Mouse (Mus musculus): Measurements from ENCODE around the gene Lrrc36. TPM values are rescaled to one million over a fixed set of nuclear protein-coding genes. Genes with fewer than 3 reads are reported as not detected.

The Lrrc36 gene
- total and polyA plus RNA-seq, 3 experiments, result 0.19 to 0.34 (median 0.26) TPM

- dilution Hi-C loops (cut with MboI; ENCODE audit: extremely low pct_ligation_motif_present, extremely low pct_unique_long_range_greater_than_20kb, low sequenced_read_pairs) (no loop called here), in situ Hi-C loops (cut with MboI; ENCODE audit: low pct_ligation_motif_present, low pct_unique_long_range_greater_than_20kb, low sequenced_read_pairs) (no loop called here)
- DNase-seq (ENCODE audit: extremely low read depth), result no peak
- Histone ChIP-seq H3K4me2 (ENCODE audit: insufficient read depth, low read depth, poor library complexity, severe bottlenecking) (no peak overlapping the region), H3K27me3 (replicated peaks) (no peaks in the 10 kb centered on the region), H3K4me1 (ENCODE audit: control insufficient read depth in 1 of 2, insufficient read depth in 2 of 2) (no peaks in the 10 kb centered on the region), H3K27ac (ENCODE audit: insufficient read depth, low read depth) (no peak overlapping the region), H3K9ac (ENCODE audit: insufficient read depth, low read depth) (no peak overlapping the region), H3K9me3 (replicated peaks; ENCODE audit: low read length) (peaks cover 4% of the 10 kb centered on the region), H3K36me3 (replicated peaks in 1 of 2; ENCODE audit: control insufficient read depth in 1 of 2, insufficient read depth in 1 of 2, low read length in 1 of 2) (no peaks in the 10 kb centered on the region), H3K4me3 (replicated peaks in 1 of 3; ENCODE audit: low read depth in 2 of 3, low read length in 2 of 3, poor library complexity in 1 of 3) (no peak overlapping the region), H3K79me2 (replicated peaks; ENCODE audit: control insufficient read depth, extremely low read depth, insufficient read depth, poor library complexity, severe bottlenecking) (no peaks in the 10 kb centered on the region)
- TF ChIP-seq ZNF384 (IDR thresholded peaks at IDR 0.05; ENCODE audit: low read depth, low read length), result no peak
Observed at GRCm38 (mm10) chr8:105419800-105420199, 6.4 kb downstream of the Lrrc36 start.

GRCm38 (mm10) chr8:105422006-105422405 is 8.6 kb downstream of the Lrrc36 start:
- no peaks in the 10 kb centered on the region for H3K4me1 ChIP-seq (ENCODE audit: control insufficient read depth in 1 of 2, insufficient read depth in 2 of 2)
- in situ Hi-C loops (cut with MboI; ENCODE audit: low pct_ligation_motif_present, low pct_unique_long_range_greater_than_20kb, low sequenced_read_pairs) (no loop called here), dilution Hi-C loops (cut with MboI; ENCODE audit: extremely low pct_ligation_motif_present, extremely low pct_unique_long_range_greater_than_20kb, low sequenced_read_pairs) (no loop called here)
- TF ChIP-seq ZNF384 (IDR thresholded peaks at IDR 0.05; ENCODE audit: low read depth, low read length), result no peak
- no peak for TF ChIP-seq NELFE (IDR thresholded peaks at IDR 0.05; ENCODE audit: low read depth, low read length)
- no peak for TF ChIP-seq ZC3H11A (IDR thresholded peaks at IDR 0.05; ENCODE audit: low read depth, low read length)
- TF ChIP-seq EP300 (IDR thresholded peaks at IDR 0.05; ENCODE audit: low read length), result no peak
- TF ChIP-seq JUN (IDR thresholded peaks at IDR 0.05; ENCODE audit: insufficient read depth, low read depth, low read length), result no peak
- H3K9ac ChIP-seq (ENCODE audit: insufficient read depth, low read depth), result no peak overlapping the region
- peaks cover 2% of the 10 kb centered on the region for H3K9me3 ChIP-seq (replicated peaks; ENCODE audit: low read length)
- no peak overlapping the region for H3K4me3 ChIP-seq (replicated peaks in 1 of 3; ENCODE audit: low read depth in 2 of 3, low read length in 2 of 3, poor library complexity in 1 of 3)
- no peaks in the 10 kb centered on the region for H3K27me3 ChIP-seq (replicated peaks)
- no peak overlapping the region for H3K4me2 ChIP-seq (ENCODE audit: insufficient read depth, low read depth, poor library complexity, severe bottlenecking)
- H3K27ac ChIP-seq (ENCODE audit: insufficient read depth, low read depth), result no peak overlapping the region
- H3K79me2 ChIP-seq (replicated peaks; ENCODE audit: control insufficient read depth, extremely low read depth, insufficient read depth, poor library complexity, severe bottlenecking), result no peaks in the 10 kb centered on the region
- no peaks in the 10 kb centered on the region for H3K36me3 ChIP-seq (replicated peaks in 1 of 2; ENCODE audit: control insufficient read depth in 1 of 2, insufficient read depth in 1 of 2, low read length in 1 of 2)
- DNase-seq (ENCODE audit: extremely low read depth), result no peak

DNA sequence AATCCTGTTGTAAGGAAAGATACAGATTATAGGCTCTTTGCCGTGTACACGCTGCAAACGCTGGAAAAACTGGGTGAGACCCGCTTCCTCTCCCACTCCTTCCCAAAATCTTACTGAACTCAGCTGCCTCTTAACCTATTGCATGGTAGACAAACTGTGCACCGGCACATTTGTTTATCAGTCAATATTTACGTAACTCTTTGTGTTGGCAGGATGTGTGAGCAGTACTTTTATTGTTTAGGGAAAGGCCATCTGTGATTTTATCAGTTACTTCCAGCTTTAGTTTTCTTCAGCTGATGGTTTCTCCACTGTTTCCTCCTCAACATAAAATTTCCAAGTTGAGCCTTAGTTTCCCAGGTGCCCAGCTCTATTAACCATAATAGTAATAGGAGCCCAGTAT is 13.5 kb downstream of the Lrrc36 start:
- H3K9ac ChIP-seq (ENCODE audit: insufficient read depth, low read depth), result no peak overlapping the region
- H3K79me2 ChIP-seq (replicated peaks; ENCODE audit: control insufficient read depth, extremely low read depth, insufficient read depth, poor library complexity, severe bottlenecking), result no peaks in the 10 kb centered on the region
- H3K4me3 ChIP-seq (replicated peaks in 1 of 3; ENCODE audit: low read depth in 2 of 3, low read length in 2 of 3, poor library complexity in 1 of 3), result no peak overlapping the region
- dilution Hi-C loops (cut with MboI; ENCODE audit: extremely low pct_ligation_motif_present, extremely low pct_unique_long_range_greater_than_20kb, low sequenced_read_pairs), result no loop called here
- no peak for TF ChIP-seq JUND (conservative IDR thresholded peaks at IDR 0.05; ENCODE audit: low read depth, low read length)
- no peak for TF ChIP-seq USF2 (conservative IDR thresholded peaks at IDR 0.05; ENCODE audit: low read depth, low read length)
- TF ChIP-seq NRF1 (IDR thresholded peaks at IDR 0.05; ENCODE audit: low read depth, low read length), result no peak
- no peak for TF ChIP-seq TCF12 (IDR thresholded peaks at IDR 0.05; ENCODE audit: low read depth, low read length)
- no peak for TF ChIP-seq GABPA (IDR thresholded peaks at IDR 0.05; ENCODE audit: insufficient replicate concordance, low read depth, low read length)
- TF ChIP-seq MYC (IDR thresholded peaks at IDR 0.05; ENCODE audit: low read depth, low read length), result no peak
- TF ChIP-seq MAZ (IDR thresholded peaks at IDR 0.05; ENCODE audit: low read depth, low read length), result no peak
- TF ChIP-seq JUN (IDR thresholded peaks at IDR 0.05; ENCODE audit: insufficient read depth, low read depth, low read length), result no peak
- no peak for TF ChIP-seq POLR2AphosphoS2 (IDR thresholded peaks at IDR 0.05; ENCODE audit: low read depth, low read length)
- TF ChIP-seq MAX (IDR thresholded peaks at IDR 0.05; ENCODE audit: low read length), result no peak
- TF ChIP-seq NELFE (IDR thresholded peaks at IDR 0.05; ENCODE audit: low read depth, low read length), result no peak
- TF ChIP-seq KAT2A (IDR thresholded peaks at IDR 0.05; ENCODE audit: insufficient replicate concordance, low read length), result no peak
- no peak for TF ChIP-seq CHD2 (IDR thresholded peaks at IDR 0.05; ENCODE audit: low read length)
- no peak for TF ChIP-seq MEF2A (IDR thresholded peaks at IDR 0.05; ENCODE audit: borderline replicate concordance, low read depth, low read length)
- no peak for TF ChIP-seq MXI1 (IDR thresholded peaks at IDR 0.05; ENCODE audit: low read depth, low read length)
- no peak for TF ChIP-seq RAD21 (IDR thresholded peaks at IDR 0.05; ENCODE audit: low read depth, low read length)
- no peak for TF ChIP-seq ZKSCAN1 (IDR thresholded peaks at IDR 0.05; ENCODE audit: borderline replicate concordance, low read depth, low read length)
- H3K4me2 ChIP-seq (ENCODE audit: insufficient read depth, low read depth, poor library complexity, severe bottlenecking), result no peak overlapping the region; the same call in 1 of the 2 replicates
- H3K9me3 ChIP-seq (replicated peaks; ENCODE audit: low read length), result no peaks in the 10 kb centered on the region
- in situ Hi-C loops (cut with MboI; ENCODE audit: low pct_ligation_motif_present, low pct_unique_long_range_greater_than_20kb, low sequenced_read_pairs), result no loop called here
- peaks cover 1% of the 10 kb centered on the region for H3K27me3 ChIP-seq (replicated peaks)
- DNase-seq (ENCODE audit: extremely low read depth), result no peak
- H3K4me1 ChIP-seq (ENCODE audit: control insufficient read depth in 1 of 2, insufficient read depth in 2 of 2), result no peaks in the 10 kb centered on the region
- no peak overlapping the region for H3K27ac ChIP-seq (ENCODE audit: insufficient read depth, low read depth)
- H3K36me3 ChIP-seq (replicated peaks in 1 of 2; ENCODE audit: control insufficient read depth in 1 of 2, insufficient read depth in 1 of 2, low read length in 1 of 2), result no peaks in the 10 kb centered on the region
